Mouse (Mus musculus) small intestine, adult 2 months (tissue): ENCODE measurements at regions not wholly inside any gene's neighbourhood (a gene's known extent, or its start where the extent isn't known, plus 50 kb on each side); places are given as distances from the start of the nearest gene placed in this dataset.

ENCODE experiments used
- CTCF ChIP-seq: fragments of 200-500 bp; IDR thresholded peaks from 2 replicates; pipeline ENCODE4 v1.5.1; 2012; ENCODE audit warnings: low read depth, mild to moderate bottlenecking, control low read depth, inconsistent platforms, low read length, moderate library complexity, mixed read lengths; ENCODE audit not compliant: insufficient replicate concordance, insufficient read length; ENCODE audit errors: extremely low read depth
- POLR2A ChIP-seq: fragments of 200-500 bp; IDR thresholded peaks from 2 replicates; pipeline ENCODE4 v1.6.1; 2012; ENCODE audit warnings: low read depth, mild to moderate bottlenecking, control low read depth, inconsistent platforms, low read length, moderate library complexity

DNA sequence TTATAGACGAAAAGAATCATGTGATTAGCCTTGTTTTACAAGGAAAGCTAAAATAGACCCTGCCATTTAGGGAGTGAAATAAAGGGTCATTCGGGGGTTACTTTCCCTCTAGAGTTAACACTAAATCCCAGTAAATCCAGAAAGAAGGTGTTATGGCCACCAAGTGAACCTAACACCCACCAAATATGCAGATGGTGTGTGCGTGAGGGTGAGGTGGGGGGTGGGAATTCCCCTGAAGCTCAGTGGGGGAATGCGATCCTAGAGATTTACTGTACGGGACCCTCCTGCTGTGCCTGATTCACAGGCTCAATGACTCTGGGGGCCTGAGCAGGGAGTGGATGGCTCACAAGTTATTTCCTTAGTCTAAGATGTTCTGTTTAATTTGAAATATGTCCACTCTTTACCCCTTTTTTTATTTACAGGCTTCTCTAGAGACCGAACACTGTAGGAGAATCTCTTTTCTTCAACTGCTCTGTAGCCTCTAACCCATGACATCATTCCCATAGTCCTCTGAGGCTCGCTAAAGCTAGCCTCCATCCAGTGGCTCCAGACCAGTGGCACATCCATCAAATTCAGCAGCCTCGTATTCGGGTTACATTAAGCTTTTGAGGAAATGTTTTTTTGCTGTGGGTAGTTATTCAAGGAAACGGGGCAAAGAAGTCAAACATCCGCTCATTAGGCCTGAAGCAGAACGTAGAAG is 265.0 kb downstream of the C1d start:
- TF ChIP-seq CTCF, result no peak
- no peak for TF ChIP-seq POLR2A
